Mouse (Mus musculus): ENCODE measurements around the gene Ebf1. TPM values are rescaled to one million over a fixed set of nuclear protein-coding genes. Genes with fewer than 3 reads are reported as not detected.

The Ebf1 gene
- total and polyA plus RNA-seq, 3 experiments, result 0.04 TPM; not detected in 2

GRCm38 (mm10) chr11:44663609-44664141 is 46.6 kb downstream of the Ebf1 start:
- H3K9ac ChIP-seq (ENCODE audit: control insufficient read depth, low read depth, low read length, poor library complexity, severe bottlenecking), result no peak overlapping the region
- H3K27ac ChIP-seq (ENCODE audit: control insufficient read depth, low read depth, low read length), result no peak overlapping the region

GRCm38 (mm10) chr11:44665156-44665682 is 48.1 kb downstream of the Ebf1 start:
- Histone ChIP-seq H3K27ac (ENCODE audit: control insufficient read depth, low read depth, low read length) (no peak overlapping the region), H3K4me1 (ENCODE audit: control insufficient read depth in 1 of 2, insufficient read depth in 2 of 2, low read length in 2 of 2) (no peaks in the 10 kb centered on the region), H3K4me3 (ENCODE audit: control insufficient read depth in 1 of 2, insufficient read depth in 1 of 2, low read depth in 2 of 2, low read length in 2 of 2) (no peak overlapping the region), H3K9ac (ENCODE audit: control insufficient read depth, low read depth, low read length, poor library complexity, severe bottlenecking) (no peak overlapping the region), H3K79me2 (ENCODE audit: control insufficient read depth, insufficient read depth, low read length, poor library complexity) (no peaks in the 10 kb centered on the region), H3K36me3 (ENCODE audit: control insufficient read depth in 1 of 2, insufficient read depth in 2 of 2, low read length in 2 of 2) (no peaks in the 10 kb centered on the region), H3K9me3 (replicated peaks; ENCODE audit: insufficient read depth, low read length) (no peaks in the 10 kb centered on the region), H3K27me3 (ENCODE audit: control insufficient read depth in 1 of 2, insufficient read depth in 2 of 2, low read length in 2 of 2) (no peaks in the 10 kb centered on the region; a peak in 1 of 4 replicates)
- DNase-seq (ENCODE audit: low read depth, low spot score), result no peak
- TF ChIP-seq GATA1 (IDR thresholded peaks at IDR 0.05; ENCODE audit: low read depth, low read length) (no peak), MAX (IDR thresholded peaks at IDR 0.05; ENCODE audit: low read length) (no peak), EP300 (IDR thresholded peaks at IDR 0.05; ENCODE audit: low read depth in 1 of 2, low read length in 2 of 2) (no peak), BHLHE40 (IDR thresholded peaks at IDR 0.05; ENCODE audit: borderline replicate concordance, low read depth, low read length) (no peak), MXI1 (IDR thresholded peaks at IDR 0.05; ENCODE audit: low read depth, low read length) (no peak), TAL1 (IDR thresholded peaks at IDR 0.05; ENCODE audit: low read length) (no peak), POLR2AphosphoS5 (IDR thresholded peaks at IDR 0.05; ENCODE audit: borderline replicate concordance, low read depth, low read length) (no peak), USF1 (IDR thresholded peaks at IDR 0.05; ENCODE audit: low read depth, low read length) (no peak)

More at GRCm38 (mm10) chr11:44663609-44664141, 46.6 kb downstream of the Ebf1 start:
- Histone ChIP-seq H3K27me3 (ENCODE audit: control insufficient read depth in 1 of 2, insufficient read depth in 2 of 2, low read length in 2 of 2) (peaks cover 0 to 1% of the 10 kb centered on the region in 2 experiments; a peak in 1 of 4 replicates), H3K79me2 (ENCODE audit: control insufficient read depth, insufficient read depth, low read length, poor library complexity) (no peaks in the 10 kb centered on the region), H3K9me3 (replicated peaks; ENCODE audit: insufficient read depth, low read length) (no peaks in the 10 kb centered on the region), H3K36me3 (ENCODE audit: control insufficient read depth in 1 of 2, insufficient read depth in 2 of 2, low read length in 2 of 2) (no peaks in the 10 kb centered on the region), H3K4me1 (ENCODE audit: control insufficient read depth in 1 of 2, insufficient read depth in 2 of 2, low read length in 2 of 2) (no peaks in the 10 kb centered on the region), H3K4me3 (ENCODE audit: control insufficient read depth in 1 of 2, insufficient read depth in 1 of 2, low read depth in 2 of 2, low read length in 2 of 2) (no peak overlapping the region)
- no peak for DNase-seq (ENCODE audit: low read depth, low spot score)
- TF ChIP-seq POLR2AphosphoS2 (IDR thresholded peaks at IDR 0.05; ENCODE audit: low read length) (no peak), USF2 (IDR thresholded peaks at IDR 0.05; ENCODE audit: borderline replicate concordance in 1 of 2, insufficient read depth in 1 of 2, low read depth in 1 of 2, low read length in 2 of 2) (no peak), MXI1 (IDR thresholded peaks at IDR 0.05; ENCODE audit: low read depth, low read length) (no peak), TBP (IDR thresholded peaks at IDR 0.05; ENCODE audit: low read depth, low read length) (no peak), HCFC1 (IDR thresholded peaks at IDR 0.05; ENCODE audit: low read depth, low read length) (no peak), MAFK (IDR thresholded peaks at IDR 0.05; ENCODE audit: borderline replicate concordance, low read depth, low read length) (no peak), ZC3H11A (IDR thresholded peaks at IDR 0.05; ENCODE audit: low read depth, low read length) (no peak)

All from MEL (cell line).